Mouse (Mus musculus) activated CD4-positive, CD25-positive, alpha-beta regulatory T cell (primary cell): ENCODE measurements around the gene Map4. TPM values are rescaled to one million over a fixed set of nuclear protein-coding genes. Genes with fewer than 3 reads are reported as not detected.

ENCODE experiments used
- polyA plus RNA-seq, 2 experiments: library from polyadenylated mRNA; unstranded; fragments of 100-300 nt; shearing (Covaris generic); gene quantifications; one replicate each; pipeline ENCODE4 v1.2.1; 2017

Gene Map4
- polyA plus RNA-seq: 10 to 100 TPM; 42.0 to 68.0 TPM

GRCm38 (mm10) chr9:109931257-109932171 lies at the start of gene Map4:
Gene Map4, plus strand, starts transcription at chr9:109931460.

GRCm38 (mm10) chr9:110116977-110117778 lies 185.9 kb downstream of the Map4 start, which contains the start of gene Smarcc1:
Gene Smarcc1, plus strand, starts transcription at chr9:110117708.

GRCm38 (mm10) chr9:110117779-110118139 lies 186.5 kb downstream of the Map4 start, which contains the start of gene Dhx30:
Gene Dhx30, minus strand, starts transcription at chr9:110117830.

Other genes starting within 250 kb of the Map4 start
- not detected for gene Fbxw18, start 228.8 kb upstream of the Map4 start, polyA plus RNA-seq
- gene Fbxw26, start 185.4 kb upstream of the Map4 start, polyA plus RNA-seq: not detected
- not detected for gene Fbxw27, start 140.8 kb upstream of the Map4 start, polyA plus RNA-seq
- not detected for gene Spink8, start 119.2 kb upstream of the Map4 start, polyA plus RNA-seq
- 10 to 100 TPM in 1 of 2 experiments, 1 to 10 TPM in 1; 7.5 to 18.2 TPM for gene Nme6, start 98.7 kb upstream of the Map4 start, polyA plus RNA-seq
- not detected for gene Camp, start 81.8 kb upstream of the Map4 start, polyA plus RNA-seq
- gene Cdc25a, start 55.9 kb upstream of the Map4 start, polyA plus RNA-seq: 10 to 100 TPM; 16.2 to 20.2 TPM
- 10 to 100 TPM; 54.6 to 59.5 TPM for gene Smarcc1, start 186.2 kb downstream of the Map4 start, polyA plus RNA-seq
- gene Dhx30, start 186.4 kb downstream of the Map4 start, polyA plus RNA-seq: 100 to 1,000 TPM in 1 of 2 experiments, 10 to 100 TPM in 1; 92.4 to 108 TPM